Mouse (Mus musculus) liver, embryonic 14.5 days (tissue): ENCODE measurements at regions not wholly inside any gene's neighbourhood (a gene's known extent, or its start where the extent isn't known, plus 50 kb on each side); places are given as distances from the start of the nearest gene placed in this dataset.

Experiments used
- CTCF ChIP-seq: IDR thresholded peaks from 2 replicates; pipeline ENCODE4 v1.5.1; 2016; ENCODE audit warnings: antibody characterized with exemption, low read depth, control low read depth
- EP300 ChIP-seq: IDR thresholded peaks from 2 replicates; pipeline ENCODE4 v1.6.1; 2016; ENCODE audit warnings: antibody characterized with exemption, low read depth

GRCm38 (mm10) chr7:37363629-37364175 lies 409.7 kb downstream of the Zfp536 start:
- no peak for TF ChIP-seq CTCF
- TF ChIP-seq EP300 = no peak
